Mouse (Mus musculus): ENCODE measurements around the gene Fnip2. TPM values are rescaled to one million over a fixed set of nuclear protein-coding genes. Genes with fewer than 3 reads are reported as not detected.

Fnip2 gene
- total and polyA plus RNA-seq, 2 experiments from 2014 or later = 2.1 to 18.3 TPM

DNA sequence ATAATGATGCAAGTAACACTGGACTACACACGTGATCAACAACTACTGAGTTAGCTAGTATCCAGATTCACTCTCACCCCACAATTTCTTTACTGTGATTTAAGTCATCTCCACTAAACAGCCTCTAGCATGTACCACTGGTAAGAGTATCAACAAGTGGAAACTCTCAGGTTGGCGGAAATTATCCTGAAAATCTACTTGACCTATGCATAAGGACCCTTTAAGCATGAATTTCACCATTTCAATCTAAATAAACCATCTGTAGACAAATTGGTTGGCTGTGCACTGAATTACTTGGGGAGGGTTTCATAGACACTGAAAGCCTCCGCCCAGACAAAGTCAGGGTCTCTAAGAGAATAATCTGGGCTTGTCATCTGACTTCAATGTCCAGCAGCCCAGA, 13.8 kb downstream of the Fnip2 start:
- TF ChIP-seq EP300 (IDR thresholded peaks at IDR 0.05; ENCODE audit: low read depth) (no peak), CTCF (IDR thresholded peaks at IDR 0.05; ENCODE audit: low read depth) (no peak)
- no peaks in the 10 kb centered on the region for H3K9me3 ChIP-seq (replicated peaks; ENCODE audit: control insufficient read depth, low read length)
- no peak for DNase-seq (ENCODE audit: low spot score)
- H3K27me3 ChIP-seq (ENCODE audit: control insufficient read depth, insufficient read depth, low read length) = no peaks in the 10 kb centered on the region
- ATAC-seq (ENCODE audit: insufficient read depth, low read depth) = no peak
- H3K9ac ChIP-seq (replicated peaks; ENCODE audit: low read depth, low read length) = no peak overlapping the region
- no peaks in the 10 kb centered on the region for H3K4me1 ChIP-seq (ENCODE audit: control insufficient read depth, insufficient read depth)
- no peak overlapping the region for H3K4me3 ChIP-seq (ENCODE audit: low read depth, low read length)
- no peaks in the 10 kb centered on the region for H3K36me3 ChIP-seq (replicated peaks; ENCODE audit: control insufficient read depth, insufficient read depth, low read length)
- 94% methylated on average over 3 of the region's 3 CpGs for WGBS
- H3K27ac ChIP-seq (ENCODE audit: low read depth) = no peak overlapping the region
- H3K4me2 ChIP-seq (ENCODE audit: low read depth, low read length) = no peak overlapping the region

DNA sequence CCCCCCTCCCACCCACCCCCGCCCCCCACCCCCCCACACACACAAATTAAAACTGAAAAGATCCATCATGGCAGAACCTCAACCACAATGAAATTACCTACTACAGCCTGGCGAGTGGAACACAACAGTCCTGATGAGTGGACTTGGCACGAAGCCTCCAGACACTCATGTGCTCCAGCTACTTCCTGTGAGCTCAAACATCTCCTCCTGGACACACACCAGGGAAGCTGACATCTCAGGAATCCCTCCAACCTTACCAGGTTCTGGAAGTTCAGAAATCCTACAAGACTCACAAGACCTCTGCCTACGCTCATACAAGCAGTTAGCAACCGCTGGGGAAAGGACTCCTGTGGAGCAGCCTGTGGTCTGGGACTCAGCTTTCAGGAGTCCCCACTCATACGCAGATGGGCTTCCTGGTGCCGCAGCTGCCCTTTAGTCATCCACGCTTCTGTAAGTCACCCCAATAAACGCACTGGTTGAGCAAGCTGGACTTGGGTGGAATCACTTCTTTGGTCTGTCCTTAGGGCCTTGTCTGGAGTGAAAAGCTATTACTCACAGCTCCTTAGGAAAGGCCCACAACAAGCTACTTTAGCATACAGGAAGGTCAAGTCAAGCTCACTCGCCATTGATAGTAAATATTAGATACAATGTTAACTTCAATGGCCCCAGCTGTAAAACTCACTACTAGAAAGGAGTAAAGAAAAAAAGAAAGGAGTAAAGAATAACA, 15.6 kb downstream of the Fnip2 start:
- no peak overlapping the region for H3K4me3 ChIP-seq (ENCODE audit: low read depth, low read length)
- ATAC-seq (ENCODE audit: insufficient read depth, low read depth) (no peak), DNase-seq (ENCODE audit: low spot score) (no peak)
- H3K9me3 ChIP-seq (replicated peaks; ENCODE audit: control insufficient read depth, low read length) = no peaks in the 10 kb centered on the region
- no peaks in the 10 kb centered on the region for H3K36me3 ChIP-seq (replicated peaks; ENCODE audit: control insufficient read depth, insufficient read depth, low read length)
- no peaks in the 10 kb centered on the region for H3K27me3 ChIP-seq (ENCODE audit: control insufficient read depth, insufficient read depth, low read length)
- WGBS = 80% methylated on average over 10 of the region's 10 CpGs
- TF ChIP-seq CTCF (IDR thresholded peaks at IDR 0.05; ENCODE audit: low read depth) (no peak), EP300 (IDR thresholded peaks at IDR 0.05; ENCODE audit: low read depth) (no peak)
- H3K4me2 ChIP-seq (ENCODE audit: low read depth, low read length) = no peak overlapping the region
- no peak overlapping the region for H3K9ac ChIP-seq (replicated peaks; ENCODE audit: low read depth, low read length)
- no peaks in the 10 kb centered on the region for H3K4me1 ChIP-seq (ENCODE audit: control insufficient read depth, insufficient read depth)
- no peak overlapping the region for H3K27ac ChIP-seq (ENCODE audit: low read depth)

- H3K27ac ChIP-seq (ENCODE audit: low read depth) = no peak overlapping the region
- ATAC-seq (ENCODE audit: insufficient read depth, low read depth) (no peak), DNase-seq (ENCODE audit: low spot score) (no peak)
- H3K36me3 ChIP-seq (replicated peaks; ENCODE audit: control insufficient read depth, insufficient read depth, low read length) = no peaks in the 10 kb centered on the region
- no peak overlapping the region for H3K9ac ChIP-seq (replicated peaks; ENCODE audit: low read depth, low read length)
- 88% methylated on average over 8 of the region's 8 CpGs for WGBS
- TF ChIP-seq EP300 (IDR thresholded peaks at IDR 0.05; ENCODE audit: low read depth) (no peak), CTCF (IDR thresholded peaks at IDR 0.05; ENCODE audit: low read depth) (no peak)
- no peaks in the 10 kb centered on the region for H3K9me3 ChIP-seq (replicated peaks; ENCODE audit: control insufficient read depth, low read length)
- H3K4me2 ChIP-seq (ENCODE audit: low read depth, low read length) = no peak overlapping the region
- H3K4me1 ChIP-seq (ENCODE audit: control insufficient read depth, insufficient read depth) = no peaks in the 10 kb centered on the region
- no peak overlapping the region for H3K4me3 ChIP-seq (ENCODE audit: low read depth, low read length)
- H3K27me3 ChIP-seq (ENCODE audit: control insufficient read depth, insufficient read depth, low read length) = no peaks in the 10 kb centered on the region
Measured at GRCm38 (mm10) chr3:79549751-79550393, 17.7 kb downstream of the Fnip2 start.

- Histone ChIP-seq H3K4me2 (ENCODE audit: low read depth, low read length) (no peak overlapping the region), H3K27ac (ENCODE audit: low read depth) (no peak overlapping the region), H3K27me3 (ENCODE audit: control insufficient read depth, insufficient read depth, low read length) (no peaks in the 10 kb centered on the region), H3K4me1 (ENCODE audit: control insufficient read depth, insufficient read depth) (no peaks in the 10 kb centered on the region), H3K36me3 (replicated peaks; ENCODE audit: control insufficient read depth, insufficient read depth, low read length) (no peaks in the 10 kb centered on the region), H3K9me3 (replicated peaks; ENCODE audit: control insufficient read depth, low read length) (no peaks in the 10 kb centered on the region), H3K4me3 (ENCODE audit: low read depth, low read length) (no peak overlapping the region), H3K9ac (replicated peaks; ENCODE audit: low read depth, low read length) (no peak overlapping the region)
- 58% methylated on average over 17 of the region's 17 CpGs for WGBS
- TF ChIP-seq EP300 (IDR thresholded peaks at IDR 0.05; ENCODE audit: low read depth) (no peak), CTCF (IDR thresholded peaks at IDR 0.05; ENCODE audit: low read depth) (no peak)
- ATAC-seq (ENCODE audit: insufficient read depth, low read depth) (no peak), DNase-seq (ENCODE audit: low spot score) (no peak)
Measured at GRCm38 (mm10) chr3:79548681-79549437, 18.7 kb downstream of the Fnip2 start.

DNA sequence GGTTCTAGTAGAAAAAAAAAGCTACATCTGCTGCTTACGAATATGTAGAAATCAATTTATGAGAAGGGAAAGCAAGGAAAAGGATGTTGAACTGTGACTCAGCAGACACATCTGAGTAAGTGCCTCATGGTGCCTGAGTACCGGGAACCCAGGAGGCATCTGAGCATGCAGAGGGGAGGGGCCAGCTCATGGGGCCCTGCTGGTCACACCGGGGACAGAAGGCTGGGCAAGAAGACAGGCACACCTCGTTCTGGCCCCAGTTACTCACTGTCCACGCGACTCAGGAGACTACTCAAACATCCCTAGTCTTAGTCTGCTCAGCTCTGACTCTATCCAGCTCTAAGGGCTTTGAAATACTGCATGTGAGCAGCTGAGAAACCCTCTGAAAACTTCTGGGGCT, 25.0 kb downstream of the Fnip2 start:
- no peak overlapping the region for H3K4me2 ChIP-seq (ENCODE audit: low read depth, low read length)
- H3K27ac ChIP-seq (ENCODE audit: low read depth) = no peak overlapping the region

More for the DNA sequence above, 25.0 kb downstream of the Fnip2 start:
- ATAC-seq (ENCODE audit: insufficient read depth, low read depth) = 0 out of 2 replicates have a peak, but pooled peaks have one; percentile 47
- no peaks in the 10 kb centered on the region for H3K9me3 ChIP-seq (replicated peaks; ENCODE audit: control insufficient read depth, low read length)
- no peaks in the 10 kb centered on the region for H3K36me3 ChIP-seq (replicated peaks; ENCODE audit: control insufficient read depth, insufficient read depth, low read length)
- no peak overlapping the region for H3K4me3 ChIP-seq (ENCODE audit: low read depth, low read length)
- H3K4me1 ChIP-seq (ENCODE audit: control insufficient read depth, insufficient read depth) = peaks cover 22% of the 10 kb centered on the region; the same call in 1 of the 2 replicates
- H3K9ac ChIP-seq (replicated peaks; ENCODE audit: low read depth, low read length) = no peak overlapping the region
- no peak for DNase-seq (ENCODE audit: low spot score)
- H3K27me3 ChIP-seq (ENCODE audit: control insufficient read depth, insufficient read depth, low read length) = no peaks in the 10 kb centered on the region
- TF ChIP-seq EP300 (IDR thresholded peaks at IDR 0.05; ENCODE audit: low read depth) (no peak), CTCF (IDR thresholded peaks at IDR 0.05; ENCODE audit: low read depth) (no peak)
- WGBS = 26% methylated on average over 6 of the region's 6 CpGs
